Mouse (Mus musculus) heart, adult 2 months (tissue): Measurements from ENCODE around the gene Phldb3.

ENCODE experiments used
- EP300 ChIP-seq: fragments of 200-500 bp; IDR thresholded peaks from 2 replicates; pipeline ENCODE4 v1.6.1; 2011; ENCODE audit warnings: low read depth, low read length, control low read depth; ENCODE audit not compliant: insufficient read depth
- POLR2A ChIP-seq: fragments of 200-500 bp; IDR thresholded peaks from 2 replicates; pipeline ENCODE4 v1.6.1; 2011; ENCODE audit warnings: mild to moderate bottlenecking, low read depth, low read length, control low read depth; ENCODE audit not compliant: insufficient read depth

- no peak for TF ChIP-seq POLR2A
- TF ChIP-seq EP300: no peak
Measured at GRCm38 (mm10) chr7:24608017-24608416, 2.5 kb upstream of the Phldb3 start.
